Mouse (Mus musculus): ENCODE measurements around the gene Rbm11. TPM values are rescaled to one million over a fixed set of nuclear protein-coding genes. Genes with fewer than 3 reads are reported as not detected.

Rbm11 gene
- total RNA-seq (2023), result not detected

DNA sequence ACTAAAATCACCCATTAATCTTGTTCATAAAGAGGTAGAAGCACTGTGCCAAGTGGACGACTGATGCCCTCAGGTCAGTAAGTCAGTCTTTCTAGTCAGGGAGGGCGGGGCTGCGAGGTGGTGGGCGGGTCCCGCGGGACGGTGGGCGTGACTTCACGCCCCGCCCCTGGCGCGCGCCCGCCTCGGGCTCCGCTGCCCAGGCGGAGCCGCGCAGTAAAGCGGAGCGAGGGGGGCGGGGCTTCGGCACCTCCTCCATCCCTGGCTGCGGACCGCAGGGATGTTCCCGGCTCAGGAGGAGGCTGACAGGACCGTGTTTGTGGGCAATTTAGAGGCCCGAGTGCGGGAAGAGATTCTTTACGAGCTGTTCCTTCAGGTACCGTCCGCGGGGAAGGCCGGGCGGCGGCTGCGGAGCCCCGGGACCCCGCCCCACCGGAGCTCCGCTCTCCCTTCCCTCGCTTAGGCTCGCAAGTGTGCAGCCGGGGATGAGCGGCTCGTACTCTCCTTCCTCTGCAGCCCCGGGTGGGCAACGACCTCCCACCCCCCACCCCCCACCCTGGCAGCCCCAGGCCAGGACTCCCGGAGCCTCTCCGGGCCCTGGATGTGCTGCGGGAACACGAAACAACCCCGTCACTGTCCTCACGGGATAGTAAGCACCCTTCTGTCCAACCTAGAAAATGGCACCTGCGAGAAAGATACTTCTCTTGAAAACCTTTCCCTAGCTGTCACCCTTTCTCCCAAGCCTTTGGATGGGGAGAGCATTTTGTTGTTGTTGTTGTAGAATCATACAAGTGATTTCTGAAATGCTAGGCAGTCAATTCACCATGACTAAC lies at the start of gene Rbm11:
Rbm11 (plus strand) TSS at position 174 of the 830 bp plus-strand sequence.

DNA sequence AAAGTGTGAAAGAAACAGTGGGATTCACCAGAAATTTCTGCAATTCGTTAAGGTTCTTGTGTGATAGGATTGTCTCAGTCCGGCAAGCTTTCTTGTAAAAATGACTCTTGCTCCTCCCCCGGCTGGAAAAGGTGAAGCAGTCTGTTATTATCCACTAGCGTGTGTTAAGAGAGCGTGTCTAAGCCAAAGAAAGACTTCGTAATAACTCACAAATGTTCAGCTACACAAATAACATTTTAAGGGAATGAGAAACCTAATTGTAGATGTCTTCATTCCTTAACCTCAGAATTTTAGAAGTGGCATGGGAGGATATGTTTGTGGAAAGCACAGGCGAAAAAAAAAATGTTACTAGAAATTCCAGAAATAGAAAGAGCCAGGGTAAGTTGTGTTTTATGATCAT lies 6.7 kb upstream of the Rbm11 start, which contains the start of gene Lipi:
Lipi (minus strand) TSS at position 101 of the 400 bp plus-strand sequence.

Other genes starting within 250 kb of the Rbm11 start
- not detected for gene Lipi, start 6.8 kb upstream of the Rbm11 start, total RNA-seq (2023)
- 10 to 100 TPM; 14.1 to 15.1 TPM for gene Hspa13, start 174.3 kb downstream of the Rbm11 start, total RNA-seq (2023)